Mouse (Mus musculus) liver, adult 2 months (tissue): ENCODE measurements around the gene Rab25.

ENCODE experiments used
- CTCF ChIP-seq: fragments of 200-500 bp; IDR thresholded peaks from 2 replicates; pipeline ENCODE4 v1.5.1; 2011; ENCODE audit warnings: low read depth, low read length, control low read depth
- POLR2A ChIP-seq: fragments of 200-500 bp; IDR thresholded peaks from 2 replicates; pipeline ENCODE4 v1.6.1; 2011; ENCODE audit warnings: low read length, control low read depth; ENCODE audit not compliant: insufficient read depth; ENCODE audit errors: extremely low read depth

GRCm38 (mm10) chr3:88593893-88594580, 45.9 kb upstream of the Rab25 start:
- TF ChIP-seq CTCF (no peak), POLR2A (no peak)
